Mouse (Mus musculus) embryonic facial prominence, embryonic 12.5 days (tissue): ENCODE measurements around the gene Shq1. TPM values are rescaled to one million over a fixed set of nuclear protein-coding genes. Genes with fewer than 3 reads are reported as not detected.

Source experiments
- ATAC-seq: fragments of 200-750 bp; cut with Nextera tagmentation; 2 replicates; pipeline ENCODE4 v1.8.0; 2017; ENCODE audit not compliant: insufficient number of reproducible peaks, insufficient read depth, low FRiP score, low TSS enrichment
- H3K27ac ChIP-seq: fragments of 300-500 bp; sonication (generic); 2 replicates; pipeline ENCODE4 v1.5.1; 2016; ENCODE audit warnings: mild to moderate bottlenecking
- H3K27me3 ChIP-seq: fragments of 300-500 bp; sonication (generic); 2 replicates; pipeline ENCODE4 v1.6.1; 2016; ENCODE audit warnings: mild to moderate bottlenecking, moderate library complexity
- H3K36me3 ChIP-seq: fragments of 300-500 bp; sonication (generic); 2 replicates; pipeline ENCODE4 v1.6.1; 2016; ENCODE audit warnings: mild to moderate bottlenecking
- H3K4me1 ChIP-seq: fragments of 300-500 bp; sonication (generic); 2 replicates; pipeline ENCODE4 v1.6.1; 2016
- H3K4me2 ChIP-seq: fragments of 300-500 bp; sonication (generic); replicated peaks from 2 replicates; pipeline ENCODE4 v1.6.1; 2016; ENCODE audit warnings: mild to moderate bottlenecking, moderate library complexity
- H3K4me3 ChIP-seq: fragments of 300-500 bp; sonication (generic); 2 replicates; pipeline ENCODE4 v1.5.1; 2016; ENCODE audit warnings: mild to moderate bottlenecking
- H3K9ac ChIP-seq: fragments of 300-500 bp; sonication (generic); 2 replicates; pipeline ENCODE4 v1.6.1; 2016; ENCODE audit warnings: mild to moderate bottlenecking, moderate library complexity
- H3K9me3 ChIP-seq: fragments of 300-500 bp; sonication (generic); 2 replicates; pipeline ENCODE4 v1.6.1; 2016; ENCODE audit warnings: mild to moderate bottlenecking, moderate library complexity
- WGBS: fragments of 180-500 bp; shearing (Covaris S2); methylation state at CpG from one replicate; pipeline ENCODE4 v1.1.7; 2016; 5-methylcytosine and 5-hydroxymethylcytosine counted together
- polyA plus RNA-seq: library from polyadenylated mRNA; unstranded; fragments of >200 nt; fragmentation: Nextera tagmentation; extraction: Ambion mirVana; gene quantifications from 2 replicates; pipeline ENCODE4 v1.2.1, GENCODE M21; 2016

Gene Shq1
- polyA plus RNA-seq, 1 experiment from 2014 or later = 17.2 TPM

DNA sequence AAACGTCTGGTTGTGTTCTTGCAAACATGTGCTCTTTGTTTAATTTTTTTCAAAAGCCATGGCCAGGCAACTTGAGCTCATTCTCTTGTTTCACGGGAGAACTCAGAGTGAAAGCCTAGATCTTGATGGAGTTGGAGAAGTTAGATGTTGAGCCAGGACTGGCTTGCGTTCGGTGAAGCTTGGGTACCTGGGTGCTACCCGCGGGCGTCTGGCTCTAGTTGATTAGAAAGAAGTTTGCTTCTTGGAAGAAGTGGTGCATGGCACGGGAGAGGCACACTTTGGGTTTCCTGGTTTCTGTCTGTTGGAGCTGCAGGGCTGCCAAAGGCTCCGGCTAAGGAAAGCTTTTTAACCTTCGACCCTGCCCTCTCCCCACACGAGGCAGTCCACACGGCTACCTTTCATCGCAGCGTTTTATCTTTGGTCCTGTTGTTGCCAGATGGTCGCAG, 34.4 kb upstream of the Shq1 start:
- H3K9ac ChIP-seq = peak overlapping the region; percentile 91

DNA sequence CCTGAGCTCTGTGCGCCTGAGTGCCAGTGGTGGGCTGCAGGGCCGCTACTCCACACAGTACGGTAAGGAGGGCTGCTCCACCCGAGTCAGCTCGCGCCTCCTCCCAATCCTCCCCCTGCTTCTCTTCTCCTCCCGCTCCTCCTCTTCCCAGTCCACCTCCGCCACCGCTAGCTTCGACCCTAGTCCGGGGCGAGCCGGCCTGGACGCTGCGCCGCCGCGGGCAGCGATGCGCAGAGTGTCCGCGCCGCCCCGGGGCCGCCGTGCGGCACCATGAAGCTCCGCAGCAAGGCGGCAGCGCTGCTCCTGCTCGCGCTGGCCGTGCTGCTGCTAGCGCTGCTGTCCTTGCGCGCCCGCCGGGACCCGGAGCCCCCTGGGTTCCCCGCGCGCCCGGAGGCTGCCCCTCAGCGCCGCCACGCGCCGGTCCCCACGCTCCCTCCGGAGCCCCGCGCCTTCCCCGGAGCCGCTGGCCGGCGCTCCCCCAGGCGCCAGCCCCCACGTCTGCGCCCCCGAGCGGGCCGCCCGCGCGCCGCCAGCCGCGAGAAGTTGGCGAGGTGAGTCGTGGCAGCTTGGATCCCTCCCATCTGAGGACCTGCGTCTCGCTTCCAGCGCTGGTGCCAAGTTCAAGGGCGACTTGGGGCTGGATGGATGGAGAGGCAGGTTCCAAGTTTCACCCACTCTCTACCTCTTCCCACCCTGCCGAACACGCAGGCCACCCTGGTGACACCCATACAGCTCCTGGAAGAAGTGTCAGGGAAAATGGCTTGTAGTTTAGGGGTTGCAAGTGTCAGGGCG, 33.8 kb upstream of the Shq1 start, which contains the start of gene Gxylt2:
Gene Gxylt2 (plus strand): TSS at position 161 of the 792 bp plus-strand sequence.
- Histone ChIP-seq H3K4me2 (peak within 1 kb of the TSS; percentile 85), H3K9ac (peak within 1 kb of the TSS; percentile 91), H3K27ac (peak within 1 kb of the TSS; percentile 90), H3K4me3 (peak within 1 kb of the TSS; percentile 88), H3K4me1 (peaks cover 32% of the 10 kb centered on the region), H3K27me3 (0 out of 2 replicates have a peak, but pooled peaks cover 3% of the 10 kb centered on the region), H3K36me3 (no peaks in the 10 kb centered on the region), H3K9me3 (no peaks in the 10 kb centered on the region)
- WGBS = 1% methylated on average over 56 of the region's 77 CpGs
- peak; percentile 95 for ATAC-seq

More for the DNA sequence above, 34.4 kb upstream of the Shq1 start:
- 1% methylated on average over 15 of the region's 15 CpGs for WGBS
- H3K27ac ChIP-seq = peak overlapping the region; percentile 90
- H3K4me1 ChIP-seq = peaks cover 33% of the 10 kb centered on the region
- peak overlapping the region; percentile 85 for H3K4me2 ChIP-seq
- ATAC-seq = no peak
- H3K27me3 ChIP-seq = 0 out of 2 replicates have a peak, but pooled peaks cover 3% of the 10 kb centered on the region
- H3K9me3 ChIP-seq = no peaks in the 10 kb centered on the region
- H3K4me3 ChIP-seq = peak overlapping the region; percentile 88
- H3K36me3 ChIP-seq = no peaks in the 10 kb centered on the region

DNA sequence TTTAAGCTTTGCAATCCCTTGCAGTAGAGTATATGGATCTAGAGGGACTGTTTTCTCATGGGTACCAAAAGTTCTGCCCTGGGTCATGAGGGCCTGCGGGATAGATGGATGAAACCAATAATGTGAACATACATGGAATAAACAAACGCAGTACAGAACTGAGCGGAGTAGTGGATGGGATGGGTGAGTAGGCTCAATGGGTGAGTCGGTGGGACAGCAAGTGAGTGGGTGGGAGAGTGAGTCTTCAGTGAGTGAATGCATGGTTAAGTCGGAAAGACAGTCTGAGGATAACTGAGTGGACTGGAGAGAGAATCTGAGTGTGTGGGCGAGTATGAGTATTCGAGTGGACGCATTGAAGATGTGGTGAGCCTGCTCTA, 33.2 kb upstream of the Shq1 start:
- Histone ChIP-seq H3K9me3 (no peaks in the 10 kb centered on the region), H3K4me3 (peak overlapping the region; percentile 88), H3K4me1 (peaks cover 26% of the 10 kb centered on the region), H3K4me2 (peak overlapping the region; percentile 85), H3K36me3 (no peaks in the 10 kb centered on the region), H3K27ac (peak overlapping the region; percentile 90; the same call in 1 of the 2 replicates), H3K27me3 (0 out of 2 replicates have a peak, but pooled peaks cover 3% of the 10 kb centered on the region), H3K9ac (peak overlapping the region; percentile 91)
- WGBS = 25% methylated on average over 8 of the region's 8 CpGs
- peak; percentile 39; the same call in 1 of the 2 replicates for ATAC-seq

DNA sequence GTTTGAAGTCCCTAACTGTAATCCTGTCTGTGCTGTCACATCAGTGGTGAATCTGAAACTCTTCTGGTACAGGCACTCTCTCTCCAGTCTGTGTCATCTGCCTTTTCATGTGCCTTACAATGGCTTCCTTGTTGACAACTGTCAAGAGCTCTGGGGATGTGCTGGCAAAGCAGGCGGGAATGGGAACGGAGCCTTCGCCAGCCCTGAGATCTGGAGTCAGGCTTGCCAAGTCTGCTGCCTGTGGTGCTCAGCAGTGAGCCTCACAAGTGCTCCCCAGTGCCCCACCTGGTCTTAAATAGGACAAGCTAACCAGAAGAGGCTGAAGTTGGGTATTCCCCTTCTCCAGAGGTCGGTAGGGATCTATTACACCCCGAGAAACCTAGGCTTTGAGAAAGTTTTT, 29.8 kb upstream of the Shq1 start:
- H3K27me3 ChIP-seq = 0 out of 2 replicates have a peak, but pooled peaks cover 3% of the 10 kb centered on the region
- no peaks in the 10 kb centered on the region for H3K9me3 ChIP-seq
- H3K4me2 ChIP-seq = no peak overlapping the region
- peaks cover 6% of the 10 kb centered on the region for H3K4me1 ChIP-seq
- WGBS = 49% methylated on average over 5 of the region's 5 CpGs
- ATAC-seq = no peak
- no peak overlapping the region for H3K4me3 ChIP-seq
- no peaks in the 10 kb centered on the region for H3K36me3 ChIP-seq
- no peak overlapping the region for H3K27ac ChIP-seq
- no peak overlapping the region for H3K9ac ChIP-seq

DNA sequence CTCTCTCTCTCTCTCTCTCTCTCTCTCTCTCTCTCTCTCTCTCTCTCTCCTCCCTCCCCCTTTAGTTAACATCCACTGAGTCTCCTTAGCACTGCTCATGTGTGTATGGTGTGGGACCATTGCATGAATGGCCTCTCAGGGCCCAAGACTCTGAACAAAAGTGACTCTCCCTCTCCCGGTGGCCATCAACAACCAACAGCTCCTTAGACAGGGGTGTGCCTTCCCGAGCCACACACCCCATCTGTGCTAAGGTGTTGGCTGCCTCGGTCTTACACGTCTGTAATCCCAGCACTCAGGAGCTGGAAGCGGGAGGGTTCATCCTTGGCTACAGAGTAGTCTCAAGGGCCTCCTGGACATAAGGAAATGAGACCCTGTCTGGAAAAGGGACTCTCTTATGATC, 29.0 kb upstream of the Shq1 start:
- Histone ChIP-seq H3K9ac (no peak overlapping the region), H3K27ac (no peak overlapping the region), H3K4me2 (no peak overlapping the region), H3K27me3 (0 out of 2 replicates have a peak, but pooled peaks cover 3% of the 10 kb centered on the region), H3K4me3 (no peak overlapping the region), H3K9me3 (no peaks in the 10 kb centered on the region), H3K36me3 (no peaks in the 10 kb centered on the region), H3K4me1 (peaks cover 6% of the 10 kb centered on the region)
- WGBS = 83% methylated on average over 5 of the region's 5 CpGs
- no peak for ATAC-seq

DNA sequence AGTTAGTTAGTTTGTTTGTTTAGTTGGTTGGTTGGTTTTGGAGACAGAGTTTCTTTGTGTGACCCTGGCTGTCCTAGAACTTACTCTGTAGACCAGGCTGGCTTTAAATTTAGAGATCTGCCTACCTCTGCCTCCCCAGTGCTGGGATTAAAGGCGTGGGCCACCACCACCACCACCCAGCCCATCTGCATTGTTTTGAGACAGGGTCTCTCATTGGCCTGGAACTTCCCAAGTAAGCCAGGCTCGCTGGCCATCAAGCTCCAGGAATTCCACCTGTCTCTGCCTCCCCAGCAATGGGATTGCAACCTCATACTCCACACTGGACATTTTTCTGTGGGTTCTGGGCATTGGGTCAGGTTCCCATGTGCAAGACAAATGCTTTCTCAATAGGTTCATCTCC, 15.4 kb upstream of the Shq1 start:
- Histone ChIP-seq H3K27me3 (no peaks in the 10 kb centered on the region), H3K36me3 (no peaks in the 10 kb centered on the region), H3K4me3 (no peak overlapping the region), H3K27ac (no peak overlapping the region), H3K9me3 (no peaks in the 10 kb centered on the region), H3K9ac (no peak overlapping the region), H3K4me1 (no peaks in the 10 kb centered on the region), H3K4me2 (no peak overlapping the region)
- 68% methylated on average over 2 of the region's 2 CpGs for WGBS
- ATAC-seq = no peak

DNA sequence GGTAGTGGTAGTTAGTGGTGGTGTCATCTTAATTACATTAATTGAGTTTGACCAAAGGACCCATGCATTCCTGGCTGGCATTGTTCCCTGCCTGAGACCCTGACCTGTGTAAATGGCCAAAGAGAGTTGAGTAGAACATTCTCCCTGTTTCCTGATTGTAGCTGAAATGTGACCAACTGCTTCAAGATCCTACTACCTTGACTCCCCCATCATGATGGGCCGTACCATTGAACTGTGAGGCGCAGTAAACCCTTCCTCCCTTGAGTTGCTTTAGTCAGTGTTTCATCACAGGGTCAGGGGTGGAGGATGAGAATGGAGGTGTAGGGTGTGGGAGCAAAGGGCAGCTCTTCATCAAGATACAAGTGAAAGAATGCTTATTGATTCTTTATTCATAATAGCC, 7.7 kb upstream of the Shq1 start:
- WGBS = 91% methylated on average over 2 of the region's 2 CpGs
- no peak for ATAC-seq
- H3K27me3 ChIP-seq = no peaks in the 10 kb centered on the region

DNA sequence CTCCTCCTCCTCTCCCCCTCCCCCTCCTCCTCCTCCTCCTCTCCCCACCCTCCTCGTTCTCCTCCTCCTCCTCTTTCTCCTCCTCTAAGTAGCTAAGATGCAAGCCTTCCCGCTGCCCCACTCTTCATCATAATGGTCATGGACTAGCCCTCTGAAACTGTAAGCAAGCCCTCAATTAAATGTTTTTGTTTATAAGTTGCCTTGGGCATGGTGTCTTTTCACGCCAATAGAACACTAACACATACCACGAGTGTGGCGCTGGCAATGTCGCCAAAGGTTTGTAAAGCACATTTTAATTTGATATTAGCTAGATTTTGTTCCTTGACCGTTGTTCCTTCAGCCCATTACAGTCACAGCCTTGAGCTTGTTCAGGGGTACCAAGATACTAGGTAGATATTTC, 5.5 kb upstream of the Shq1 start:
- no peak overlapping the region for H3K4me2 ChIP-seq
- WGBS = 82% methylated on average over 6 of the region's 7 CpGs
- no peak overlapping the region for H3K9ac ChIP-seq
- H3K9me3 ChIP-seq = no peaks in the 10 kb centered on the region
- no peak overlapping the region for H3K27ac ChIP-seq
- H3K4me3 ChIP-seq = no peak overlapping the region
- no peak for ATAC-seq
- H3K36me3 ChIP-seq = no peaks in the 10 kb centered on the region
- peaks cover 1% of the 10 kb centered on the region; the same call in 1 of the 2 replicates for H3K4me1 ChIP-seq
- 0 out of 2 replicates have a peak, but pooled peaks cover 8% of the 10 kb centered on the region for H3K27me3 ChIP-seq

More for the DNA sequence above, 7.7 kb upstream of the Shq1 start:
- Histone ChIP-seq H3K4me1 (no peaks in the 10 kb centered on the region), H3K36me3 (no peaks in the 10 kb centered on the region), H3K9ac (no peak overlapping the region), H3K4me3 (no peak overlapping the region), H3K4me2 (no peak overlapping the region), H3K9me3 (no peaks in the 10 kb centered on the region), H3K27ac (no peak overlapping the region)

DNA sequence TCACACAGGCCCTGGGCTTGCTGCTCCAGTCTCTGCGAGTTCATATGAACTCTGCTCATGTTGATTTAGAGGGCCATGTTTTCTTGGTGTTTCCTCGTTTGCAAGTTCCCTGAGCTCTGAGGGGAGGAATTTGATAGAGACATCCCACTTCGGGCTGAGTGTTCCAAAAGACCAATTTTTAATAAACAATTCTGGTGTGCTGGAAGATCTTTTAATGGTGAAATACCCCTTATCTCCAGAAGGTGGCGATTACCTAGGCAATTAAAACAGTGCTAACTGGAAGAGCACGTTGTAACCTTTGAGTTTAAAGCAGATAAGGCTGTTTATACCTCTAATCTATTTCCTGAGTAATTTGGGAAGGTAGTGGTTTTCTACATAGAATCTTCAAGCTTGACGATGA, 4.0 kb upstream of the Shq1 start:
- no peaks in the 10 kb centered on the region for H3K9me3 ChIP-seq
- 26% methylated on average over 6 of the region's 6 CpGs for WGBS
- no peak overlapping the region for H3K4me3 ChIP-seq
- H3K27ac ChIP-seq = no peak overlapping the region
- no peak overlapping the region for H3K9ac ChIP-seq
- H3K4me1 ChIP-seq = peaks cover 8% of the 10 kb centered on the region; the same call in 1 of the 2 replicates
- H3K36me3 ChIP-seq = no peaks in the 10 kb centered on the region
- H3K4me2 ChIP-seq = no peak overlapping the region
- ATAC-seq = no peak
- 0 out of 2 replicates have a peak, but pooled peaks cover 8% of the 10 kb centered on the region for H3K27me3 ChIP-seq

DNA sequence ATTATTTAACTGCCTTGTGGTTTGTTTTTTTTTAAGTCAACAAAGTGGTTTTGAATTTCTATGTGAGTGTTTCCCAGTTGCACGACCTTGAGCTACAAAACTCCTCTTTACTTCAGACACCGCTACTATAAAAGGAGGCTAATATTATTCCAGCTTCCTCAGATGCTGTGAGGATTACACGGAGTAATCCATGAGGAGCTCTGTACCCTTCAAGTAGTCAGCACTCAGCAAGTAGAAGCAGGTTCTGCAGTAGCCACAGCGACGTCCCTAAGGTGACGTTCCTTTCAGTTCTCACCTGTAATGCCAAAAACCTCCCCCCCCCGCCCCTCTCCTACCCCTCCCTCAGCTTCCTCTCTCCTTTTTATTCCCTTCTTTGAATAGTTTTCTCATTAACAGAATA, 444 bp upstream of the Shq1 start:
- H3K9me3 ChIP-seq = no peaks in the 10 kb centered on the region
- ATAC-seq = no peak
- no peaks in the 10 kb centered on the region for H3K36me3 ChIP-seq
- peaks cover 8% of the 10 kb centered on the region; the same call in 1 of the 2 replicates for H3K4me1 ChIP-seq
- peak overlapping the region; percentile 97 for H3K4me2 ChIP-seq
- 0 out of 2 replicates have a peak, but pooled peaks cover 8% of the 10 kb centered on the region for H3K27me3 ChIP-seq
- 7% methylated on average over 7 of the region's 7 CpGs for WGBS
- H3K4me3 ChIP-seq = peak overlapping the region; percentile 82
- no peak overlapping the region for H3K9ac ChIP-seq
- H3K27ac ChIP-seq = no peak overlapping the region

DNA sequence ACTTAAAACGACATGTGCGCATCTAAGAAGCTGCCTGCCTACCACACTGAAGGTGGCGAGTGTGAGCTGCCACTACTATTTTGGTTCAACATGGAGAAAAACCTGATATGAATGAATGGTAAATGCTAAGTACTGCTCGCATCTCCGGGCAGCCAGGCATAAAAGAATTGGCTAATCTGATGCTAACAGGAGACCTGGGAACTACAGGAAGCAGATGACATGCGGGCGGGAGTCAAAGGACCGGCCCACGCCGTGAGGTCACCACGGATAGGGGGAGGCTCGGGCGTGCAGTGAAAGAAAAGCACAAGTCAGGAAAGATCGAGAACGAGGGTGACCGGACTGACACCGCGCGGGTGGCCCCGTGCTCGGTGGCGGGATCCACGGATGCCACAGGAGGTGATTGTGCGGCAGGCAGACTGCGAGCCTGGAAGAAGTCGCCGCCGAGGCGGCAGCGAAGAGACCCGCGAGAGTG, 551 bp downstream of the Shq1 start:
- Histone ChIP-seq H3K4me1 (peaks cover 8% of the 10 kb centered on the region; the same call in 1 of the 2 replicates), H3K9ac (peak overlapping the region; percentile 73), H3K4me2 (peak overlapping the region; percentile 97), H3K27ac (peak overlapping the region; percentile 61; the same call in 1 of the 2 replicates), H3K9me3 (no peaks in the 10 kb centered on the region), H3K4me3 (peak overlapping the region; percentile 82), H3K36me3 (no peaks in the 10 kb centered on the region; the same call in 1 of the 2 replicates), H3K27me3 (0 out of 2 replicates have a peak, but pooled peaks cover 8% of the 10 kb centered on the region)
- no peak for ATAC-seq
- under 1% methylated on average over 32 of the region's 32 CpGs for WGBS
